Mouse (Mus musculus): Measurements from ENCODE around the gene Arid2.
"Not testable (repeated sequence)": the region's sequence is repeated elsewhere in the genome, so short reads cannot be mapped to it uniquely, and the experiment has no call there.

Arid2 gene

GRCm38 (mm10) chr15:96287369-96287975, at the start of gene Arid2:
Gene Arid2 (plus strand): TSS chr15:96287518.
- DNase-seq (ENCODE audit: low spot score in 2 of 2), result peak; percentile 67 to 68

GRCm38 (mm10) chr15:96238071-96238470, 49.2 kb upstream of the Arid2 start:
- no peak for DNase-seq (ENCODE audit: low spot score in 2 of 2)

- DNase-seq (ENCODE audit: low spot score in 2 of 2), result peak in 1 of 2 experiments; percentile 38
Measured at GRCm38 (mm10) chr15:96244171-96244570, 43.1 kb upstream of the Arid2 start.

DNA sequence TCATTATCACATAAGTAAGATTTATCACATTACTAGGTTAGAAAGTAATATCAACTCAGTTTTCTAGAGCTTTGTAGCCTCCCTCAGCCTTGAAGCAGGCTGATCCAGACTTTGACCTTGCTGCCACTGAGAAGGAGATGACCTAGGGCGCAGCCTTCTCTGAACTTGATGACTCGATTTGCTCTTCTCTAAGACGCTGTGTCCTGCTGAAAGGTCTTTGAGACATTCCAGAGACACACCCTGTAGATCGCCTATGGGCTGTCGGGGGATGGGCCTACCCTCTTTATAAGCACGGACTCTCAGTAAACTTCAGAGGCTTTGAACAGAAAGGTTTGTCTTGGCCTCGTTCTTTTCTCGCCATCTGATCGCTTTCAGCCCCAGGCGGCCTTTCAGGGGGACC, 42.6 kb upstream of the Arid2 start:
- DNase-seq (ENCODE audit: low spot score in 2 of 2), result not testable (repeated sequence)

GRCm38 (mm10) chr15:96253827-96254226, 33.5 kb upstream of the Arid2 start:
- DNase-seq (ENCODE audit: low spot score in 2 of 2), result no peak

GRCm38 (mm10) chr15:96254356-96254755, 33.0 kb upstream of the Arid2 start:
- DNase-seq (ENCODE audit: low spot score in 2 of 2), result peak in 1 of 2 experiments; percentile 26

DNA sequence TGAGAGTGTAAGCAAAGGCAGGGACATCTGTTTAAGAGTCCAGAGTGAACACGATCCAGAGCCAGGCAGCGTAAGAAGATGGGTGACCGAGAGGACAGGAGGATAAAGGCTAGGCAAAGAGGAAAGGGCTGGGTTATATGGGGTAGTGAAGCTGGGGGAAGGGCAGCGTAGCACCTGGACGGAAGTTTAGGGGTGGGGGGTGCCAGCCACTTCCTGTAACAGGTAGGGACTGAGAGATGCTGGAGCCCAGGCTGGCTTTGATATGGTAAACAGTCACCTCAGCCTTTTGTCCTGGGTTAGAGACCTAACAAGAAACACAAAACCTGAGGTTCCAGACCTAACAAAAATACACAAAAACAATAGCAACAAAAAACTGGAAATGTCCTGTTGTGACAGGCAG, 29.5 kb upstream of the Arid2 start:
- no peak for DNase-seq (ENCODE audit: low spot score in 2 of 2)

- no peak for DNase-seq (ENCODE audit: low spot score in 2 of 2)
Measured at GRCm38 (mm10) chr15:96264614-96265013, 22.7 kb upstream of the Arid2 start.

- no peak for DNase-seq (ENCODE audit: low spot score in 2 of 2)
Measured at GRCm38 (mm10) chr15:96267933-96268332, 19.4 kb upstream of the Arid2 start.

GRCm38 (mm10) chr15:96268610-96269009, 18.7 kb upstream of the Arid2 start:
- DNase-seq (ENCODE audit: low spot score in 2 of 2), result no peak

DNA sequence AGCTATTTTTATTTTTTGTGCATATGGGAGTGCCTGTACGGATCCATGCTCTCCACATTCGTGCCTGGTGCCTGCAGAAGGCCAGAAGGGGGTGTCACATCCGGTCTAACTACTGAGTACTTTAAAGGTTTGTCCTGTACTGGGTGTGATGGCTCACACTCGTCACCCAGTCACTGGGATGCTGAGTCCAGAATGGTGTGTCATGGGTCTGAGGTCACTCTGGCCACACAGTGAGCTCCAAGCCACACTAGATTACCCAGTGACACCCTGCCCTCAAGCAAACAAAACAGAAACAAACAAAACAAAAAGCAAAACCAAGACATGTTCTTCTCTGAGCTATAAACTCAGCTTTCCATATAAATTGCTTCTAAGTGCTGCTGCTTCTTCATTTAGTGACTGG, 17.9 kb upstream of the Arid2 start:
- no peak for DNase-seq (ENCODE audit: low spot score in 2 of 2)

GRCm38 (mm10) chr15:96270272-96270880, 16.9 kb upstream of the Arid2 start:
- no peak for DNase-seq (ENCODE audit: low spot score in 2 of 2)

GRCm38 (mm10) chr15:96272356-96272755, 15.0 kb upstream of the Arid2 start:
- peak; percentile 45 to 52 for DNase-seq (ENCODE audit: low spot score in 2 of 2)

GRCm38 (mm10) chr15:96274341-96274740, 13.0 kb upstream of the Arid2 start:
- DNase-seq (ENCODE audit: low spot score in 2 of 2), result no peak

GRCm38 (mm10) chr15:96275198-96275597, 12.1 kb upstream of the Arid2 start:
- no peak for DNase-seq (ENCODE audit: low spot score in 2 of 2)

- DNase-seq (ENCODE audit: low spot score in 2 of 2), result no peak
Measured at GRCm38 (mm10) chr15:96275810-96276493, 11.4 kb upstream of the Arid2 start.

- DNase-seq (ENCODE audit: low spot score in 2 of 2), result no peak
Measured at GRCm38 (mm10) chr15:96277061-96277460, 10.3 kb upstream of the Arid2 start.

GRCm38 (mm10) chr15:96281236-96281635, 6.1 kb upstream of the Arid2 start:
- DNase-seq (ENCODE audit: low spot score in 2 of 2), result no peak

GRCm38 (mm10) chr15:96283141-96283540, 4.2 kb upstream of the Arid2 start:
- DNase-seq (ENCODE audit: low spot score in 2 of 2), result no peak

GRCm38 (mm10) chr15:96283920-96284431, 3.3 kb upstream of the Arid2 start:
- peak; percentile 48 to 58 for DNase-seq (ENCODE audit: low spot score in 2 of 2)

GRCm38 (mm10) chr15:96284711-96285322, 2.5 kb upstream of the Arid2 start:
- DNase-seq (ENCODE audit: low spot score in 2 of 2), result peak; percentile 48 to 57

GRCm38 (mm10) chr15:96285323-96286014, 1.8 kb upstream of the Arid2 start:
- peak; percentile 92 to 93 for DNase-seq (ENCODE audit: low spot score in 2 of 2)
